In genomic region chr10:60827266-60827665, GRCm38 (mm10) we compare ENCODE assay signal across 9 mouse cellular contexts. TPM values are rescaled to one million over a fixed set of nuclear protein-coding genes. Genes with fewer than 3 reads are reported as not detected.
DNase-seq lines count a peak whose midpoint lies in the region; ATAC-seq lines count a peak whose summit lies in the region.
"Had no signal": no experiment of that assay in that cellular context is flagged by ENCODE, and none has a peak within 500 bp of the region (broad histone marks: within the 10 kb centered on the region; RNA-seq: fewer than 3 reads in every experiment).

No protein-coding gene starts in this region.

- peak overlapping the region; percentile 52; the same call in 1 of the 2 replicates for H3K9ac ChIP-seq in hindbrain, embryonic 14.5 days
- peak overlapping the region; percentile 22; the same call in 1 of the 2 replicates for H3K9ac ChIP-seq in midbrain, embryonic 11.5 days (ENCODE audit: low read length)

- ATAC-seq in hindbrain, embryonic 14.5 days (ENCODE audit: low FRiP score) = no peak
- no peak for ATAC-seq in midbrain, embryonic 11.5 days (ENCODE audit: low FRiP score)

- peaks cover 25% of the 10 kb centered on the region for H3K4me1 ChIP-seq in hindbrain, embryonic 14.5 days (replicated peaks; ENCODE audit: control insufficient read depth, insufficient read depth, low read length)
- peaks cover 18% of the 10 kb centered on the region for H3K4me1 ChIP-seq in midbrain, embryonic 11.5 days (ENCODE audit: control insufficient read depth, insufficient read depth, low read length)

- DNase-seq in lung, postnatal 10 days = peak; percentile 51
- no peak for DNase-seq in lung, adult 18-20 months
- peak; percentile 81 to 83 for DNase-seq in cerebellum, postnatal 25 days
- DNase-seq in hindbrain, embryonic 14.5 days (ENCODE audit: low spot score) = no peak
- DNase-seq in midbrain, embryonic 11.5 days (ENCODE audit: low spot score, missing footprints) = no peak
- DNase-seq in thymus, postnatal 14 days = no peak
- DNase-seq in embryo, embryonic 10 days (ENCODE audit: low spot score) = no peak
- no peak for DNase-seq in kidney, postnatal 36 days

- H3K4me2 ChIP-seq in hindbrain, embryonic 14.5 days (replicated peaks) = peak overlapping the region; percentile 78
- H3K4me2 ChIP-seq in midbrain, embryonic 11.5 days = peak overlapping the region; percentile 54

- 18% methylated on average over 5 of the region's 5 CpGs for WGBS in hindbrain, embryonic 14.5 days
- 29% methylated on average over 5 of the region's 5 CpGs for WGBS in midbrain, embryonic 11.5 days

- H3K27ac ChIP-seq in hindbrain, embryonic 14.5 days = no peak overlapping the region
- no peak overlapping the region for H3K27ac ChIP-seq in midbrain, embryonic 11.5 days (ENCODE audit: low read depth, low read length)
- H3K27ac ChIP-seq: macrophage had no signal

- no peaks in the 10 kb centered on the region for H3K9me3 ChIP-seq in hindbrain, embryonic 14.5 days (ENCODE audit: control insufficient read depth, low read length)
- no peaks in the 10 kb centered on the region for H3K9me3 ChIP-seq in midbrain, embryonic 11.5 days (ENCODE audit: control insufficient read depth, low read length)

- H3K36me3 ChIP-seq in hindbrain, embryonic 14.5 days (replicated peaks; ENCODE audit: control insufficient read depth, insufficient read depth) = no peaks in the 10 kb centered on the region
- H3K36me3 ChIP-seq in midbrain, embryonic 11.5 days (ENCODE audit: control insufficient read depth, insufficient read depth, low read length) = no peaks in the 10 kb centered on the region

- H3K27me3 ChIP-seq in hindbrain, embryonic 14.5 days (ENCODE audit: control insufficient read depth, insufficient read depth, low read length) = peaks cover 71% of the 10 kb centered on the region
- H3K27me3 ChIP-seq in midbrain, embryonic 11.5 days (ENCODE audit: control insufficient read depth, insufficient read depth, low read length) = peaks cover 60% of the 10 kb centered on the region

- peak overlapping the region; percentile 36 for H3K4me3 ChIP-seq in hindbrain, embryonic 14.5 days (replicated peaks; ENCODE audit: low read length)
- H3K4me3 ChIP-seq in midbrain, embryonic 11.5 days (ENCODE audit: low read depth, low read length) = peak overlapping the region; percentile 25

RNA-seq across cellular contexts. Expression of gene Unc5b, which starts 4.1 kb away (rescaled TPM):
- 2.8 and 2.9 TPM in 2 replicates for polyA plus RNA-seq in hindbrain, embryonic 14.5 days (2014; fragmentation: Nextera tagmentation; extraction: Ambion mirVana)
- 2.8 and 3.5 TPM in 2 replicates for polyA plus RNA-seq in midbrain, embryonic 11.5 days (2014; fragmentation: Nextera tagmentation; extraction: Ambion mirVana)

Comparison
In these comparisons a context has a peak if more than half of its experiments do, and no peak if none do; other contexts are left out.
1. DNase-seq: peak in lung, postnatal 10 days (single experiment) and cerebellum, postnatal 25 days (2 of 2); none in lung, adult 18-20 months (0 of 2), hindbrain, embryonic 14.5 days (single experiment), midbrain, embryonic 11.5 days (single experiment), thymus, postnatal 14 days (single experiment), embryo, embryonic 10 days (single experiment) and kidney, postnatal 36 days (0 of 2).